Mouse (Mus musculus) adrenal gland, postnatal 36 days (tissue): ENCODE data around the gene Tollip. TPM values are rescaled to one million over a fixed set of nuclear protein-coding genes. Genes with fewer than 3 reads are reported as not detected.

Source experiments
- DNase-seq, 2 experiments: peaks; one replicate each; pipeline ENCODE4 v3.0.0; 2021; ENCODE audit warnings: mixed read lengths in 1 of 2
- long read RNA-seq, 2 experiments: library from polyadenylated mRNA; stranded (forward); transcript quantifications; one replicate each; pipeline ENCODE4 v2.0.0; 2021; ENCODE audit warnings: borderline sequencing depth in 2 of 2
- total RNA-seq, 2 experiments: library from RNA; stranded (reverse); gene quantifications; 2 replicates each; pipeline ENCODE4 v1.2.3; 2021

The Tollip gene
- total RNA-seq, result 10 to 100 TPM; 60.4 to 61.2 TPM
- long read RNA-seq, experiment 1, transcript Tollip-201 (6 exons, 3,788 nt), result major isoform, 38 of 67 reads
- long read RNA-seq, experiment 1, partial matches to known transcripts, result 25 of 67 reads
- long read RNA-seq, experiment 1, other reads (novel, unspliced or antisense), result 1 of 67 reads
- long read RNA-seq, experiment 2, transcript Tollip-201 (6 exons, 3,788 nt), result major isoform, 16 of 22 reads
- long read RNA-seq, experiment 2, partial matches to known transcripts, result 2 of 22 reads
- long read RNA-seq, experiment 2, other reads (novel, unspliced or antisense), result 1 of 22 reads

DNA sequence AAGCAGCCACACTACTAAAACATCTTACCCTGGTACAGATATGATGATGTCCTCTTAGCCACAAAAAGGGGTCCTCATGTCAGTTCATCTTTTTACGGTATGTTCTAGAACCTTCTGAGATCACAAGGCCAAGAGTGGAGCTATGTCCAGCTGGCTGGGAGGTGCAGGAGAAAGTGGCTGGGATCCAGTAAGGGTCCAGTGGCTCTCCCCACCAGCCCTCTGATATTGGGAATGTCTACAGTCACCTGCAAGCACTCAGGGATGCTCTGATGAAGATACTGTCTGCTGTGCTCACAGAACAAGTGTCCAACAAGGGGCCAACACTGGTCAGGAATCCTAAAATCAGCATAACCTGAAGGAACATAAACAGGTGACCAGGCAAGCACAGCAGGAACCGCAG is at the start of gene Tollip:
Gene Tollip (minus strand): TSS at position 101 of the 400 bp plus-strand sequence.
- DNase-seq, result no peak

DNA sequence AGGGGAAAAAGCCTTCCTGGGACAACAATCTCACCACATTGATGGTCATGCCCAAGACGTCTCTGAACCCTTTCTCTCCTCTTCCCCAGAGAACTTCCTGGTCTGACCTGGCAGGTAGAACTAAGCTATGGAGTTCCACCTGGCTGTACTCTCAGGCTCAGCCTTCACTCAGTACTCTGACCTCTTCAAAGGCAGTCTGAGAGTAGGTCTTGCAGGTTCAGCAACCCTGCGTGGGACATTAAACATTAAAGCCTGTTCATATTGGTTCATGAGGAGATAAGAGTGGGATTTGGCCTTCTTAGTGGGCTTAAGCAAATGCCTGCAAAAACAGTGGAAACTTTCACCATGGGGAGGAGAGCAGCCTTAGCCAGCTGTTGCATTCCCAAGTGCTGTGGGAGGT is 48.0 kb upstream of the Tollip start:
- DNase-seq, result no peak

DNA sequence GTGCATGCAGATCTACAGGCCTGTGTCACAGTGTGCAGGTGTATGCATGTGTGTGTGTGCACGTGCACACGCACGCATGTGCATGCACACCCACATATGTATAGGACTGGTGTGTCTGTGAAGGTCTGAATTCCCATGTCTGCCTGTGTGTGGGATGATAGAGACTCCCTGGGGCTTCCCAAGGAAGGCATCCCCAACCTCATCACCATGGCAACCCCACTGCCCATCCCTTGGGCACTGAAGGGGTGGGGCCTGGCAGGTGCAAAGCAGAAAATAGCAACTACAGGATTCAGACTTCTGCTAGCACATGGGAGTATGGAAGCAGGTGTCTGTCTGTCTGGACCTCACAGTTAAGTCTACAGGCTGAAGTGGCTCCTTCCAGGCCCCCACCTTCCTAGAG is 44.2 kb upstream of the Tollip start:
- no peak for DNase-seq

DNA sequence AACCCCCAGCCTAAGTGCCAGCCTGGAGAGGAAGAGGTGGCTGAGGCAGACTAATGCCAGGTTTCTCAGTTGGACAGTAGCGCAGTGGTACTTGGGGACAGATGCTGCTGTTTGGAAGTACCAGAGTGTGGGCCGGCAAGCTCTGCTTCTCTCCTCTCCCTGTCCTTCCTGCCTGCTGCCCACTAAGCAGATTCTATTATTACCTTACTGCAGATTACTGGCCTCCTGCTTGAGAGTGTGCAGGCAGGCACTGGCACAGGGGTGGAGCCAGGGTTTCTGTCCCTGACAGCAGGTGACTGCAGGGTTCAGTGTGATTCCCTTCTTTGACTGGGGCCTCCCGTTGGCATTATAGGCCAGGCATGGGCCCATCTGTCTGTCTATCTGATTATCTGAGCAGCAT is 43.2 kb upstream of the Tollip start:
- no peak for DNase-seq

DNA sequence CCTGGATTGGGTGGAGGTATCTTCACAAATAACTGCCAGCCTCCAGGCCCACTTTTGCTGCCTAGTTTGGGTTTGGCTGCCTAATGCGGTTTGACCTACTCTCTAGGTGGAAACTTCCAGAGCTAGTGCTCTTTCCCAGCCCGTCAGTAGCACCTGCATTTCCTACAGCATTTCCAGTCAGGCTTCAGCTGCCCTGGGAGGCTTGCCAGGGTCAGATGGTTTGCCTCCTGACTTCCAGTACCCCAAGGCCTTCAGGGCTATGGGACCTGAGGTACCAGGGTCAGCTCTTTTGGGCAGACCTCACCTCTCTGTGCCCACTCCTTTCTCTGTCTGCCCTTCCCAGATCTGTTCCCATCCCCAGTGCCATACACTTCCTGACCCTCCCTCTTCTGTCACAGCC is 42.6 kb upstream of the Tollip start:
- no peak for DNase-seq

DNA sequence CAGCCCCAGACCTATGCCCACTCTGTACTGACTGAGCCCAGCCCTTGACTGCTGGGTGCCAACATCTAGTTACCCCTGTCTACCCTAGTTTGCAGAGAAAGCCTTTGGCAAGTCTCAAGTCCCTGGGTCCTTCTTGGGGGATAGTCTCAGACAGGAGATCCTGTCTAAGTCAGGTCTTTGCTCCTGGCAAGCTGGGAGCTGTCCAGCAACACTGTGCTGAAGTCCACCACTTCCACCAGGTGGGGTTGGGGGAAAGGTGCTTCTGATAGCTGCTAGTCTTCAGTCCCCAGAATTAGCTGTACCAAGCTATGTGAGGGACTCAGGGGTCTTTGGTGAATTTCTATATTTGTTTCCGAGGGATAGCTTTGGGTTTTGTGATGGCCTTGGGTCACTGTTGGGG is 40.8 kb upstream of the Tollip start:
- DNase-seq, result peak in 1 of 2 experiments; percentile 27

DNA sequence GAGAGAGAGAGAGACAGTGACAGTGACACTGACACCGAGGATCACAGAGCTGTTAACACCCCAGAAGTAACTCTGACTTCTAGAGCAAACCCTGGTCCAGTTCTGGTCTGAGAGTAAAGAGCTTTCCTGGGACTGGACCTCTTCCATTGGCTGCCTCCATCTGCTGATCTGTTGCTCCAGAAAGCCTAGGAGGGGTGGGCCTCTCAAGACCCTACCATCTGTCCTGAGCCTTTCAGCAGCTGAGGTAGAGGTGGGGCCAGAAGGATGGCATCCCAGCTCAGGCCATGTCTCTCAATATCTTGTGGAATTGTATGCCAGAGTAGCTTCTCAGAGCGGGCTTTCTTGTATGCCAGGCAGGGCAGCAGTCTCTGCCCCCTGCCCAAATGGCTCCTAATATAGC is 39.9 kb upstream of the Tollip start:
- no peak for DNase-seq

DNA sequence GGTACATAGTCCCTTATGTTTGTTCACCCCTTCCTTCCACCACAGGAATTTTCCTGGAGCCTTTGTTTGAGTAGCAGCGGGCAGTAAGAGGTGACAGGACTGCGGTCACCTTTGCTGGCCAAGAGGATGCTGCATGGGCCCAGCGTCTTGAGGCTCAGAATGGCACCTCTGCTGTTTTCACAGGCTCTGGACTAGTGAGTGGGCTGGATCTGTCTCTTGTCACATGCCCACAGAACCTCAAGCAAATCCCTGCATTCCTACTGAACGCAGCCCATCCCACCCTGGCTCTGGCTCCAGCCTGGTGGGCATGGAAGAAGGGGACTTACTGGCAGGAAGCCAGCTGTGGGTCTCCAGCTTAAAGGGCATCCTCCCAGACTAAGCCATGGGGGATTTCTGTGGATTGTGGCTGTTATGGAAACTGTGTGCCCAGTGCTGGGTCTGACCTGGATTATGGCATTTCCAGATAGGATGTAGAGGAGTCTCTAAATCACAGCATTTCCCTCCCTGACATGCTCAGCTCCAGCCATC is 39.3 kb upstream of the Tollip start:
- DNase-seq, result no peak

DNA sequence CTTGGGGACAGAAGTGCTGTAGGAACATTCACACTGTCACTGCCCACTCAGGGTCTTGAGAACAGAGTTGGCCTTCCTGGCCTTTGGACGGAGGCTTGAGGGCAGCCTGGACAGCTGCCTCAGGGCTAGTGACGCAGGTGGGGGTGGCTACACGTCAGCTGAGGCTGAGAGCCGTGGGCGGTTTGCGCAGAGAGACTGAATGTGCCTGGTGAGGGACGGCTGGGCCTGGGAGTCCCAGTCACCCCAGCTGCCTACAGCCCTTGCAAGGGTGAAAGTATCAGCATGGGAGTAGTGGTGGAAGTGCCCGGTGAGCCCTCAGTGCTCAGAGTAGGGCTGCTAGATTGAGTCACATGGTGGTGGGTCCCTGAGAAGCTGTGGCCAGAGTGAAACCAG is 37.9 kb upstream of the Tollip start:
- no peak for DNase-seq

DNA sequence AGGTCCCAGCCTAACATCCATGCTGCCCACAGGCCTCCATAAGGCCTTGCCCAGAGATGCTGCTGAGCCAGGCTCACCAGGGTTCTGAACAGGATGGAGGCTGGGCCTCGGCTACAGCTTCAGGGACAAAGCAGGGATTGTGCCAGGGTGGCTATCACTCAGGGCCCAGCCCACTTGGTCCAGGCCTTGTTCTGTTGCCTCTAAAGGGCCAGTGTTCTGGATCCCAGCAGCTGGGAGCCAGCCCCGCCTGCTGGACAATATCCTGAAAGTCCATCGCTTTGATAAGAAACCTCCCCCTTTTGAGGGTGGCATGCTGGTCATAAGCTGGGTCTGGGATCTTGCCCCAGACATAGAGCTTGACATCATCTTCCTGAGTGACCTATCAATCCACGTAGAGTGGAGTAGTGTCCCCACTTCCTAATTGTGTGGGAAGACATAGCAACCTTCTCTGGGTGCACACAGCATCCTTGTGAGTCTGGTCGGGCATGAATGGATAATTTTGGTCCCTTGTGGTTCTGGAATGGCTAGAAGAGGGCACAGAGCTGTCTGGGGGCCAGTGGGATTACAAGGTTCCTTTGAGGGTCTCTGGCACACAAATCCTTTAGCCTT is 37.4 kb upstream of the Tollip start:
- DNase-seq, result no peak

DNA sequence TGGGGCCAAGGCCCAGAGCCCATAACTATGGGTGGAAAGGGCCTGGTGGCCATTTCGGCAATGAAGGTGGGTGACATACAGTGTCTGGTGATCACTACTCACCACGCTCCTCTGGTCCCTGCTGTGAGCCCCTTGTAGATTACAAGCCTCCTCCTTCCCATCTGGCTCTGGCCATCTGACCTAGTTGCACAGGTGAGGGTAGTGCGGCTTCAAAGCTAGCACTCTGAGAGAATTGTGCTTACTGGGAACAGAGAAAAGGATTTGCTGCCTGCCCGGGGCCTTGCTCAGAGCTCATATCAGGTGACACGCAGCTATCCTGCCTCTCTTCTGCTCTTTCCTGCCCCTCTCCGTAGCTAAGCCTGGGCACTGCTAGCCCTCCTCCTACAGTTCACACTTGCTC is 35.3 kb upstream of the Tollip start:
- no peak for DNase-seq

DNA sequence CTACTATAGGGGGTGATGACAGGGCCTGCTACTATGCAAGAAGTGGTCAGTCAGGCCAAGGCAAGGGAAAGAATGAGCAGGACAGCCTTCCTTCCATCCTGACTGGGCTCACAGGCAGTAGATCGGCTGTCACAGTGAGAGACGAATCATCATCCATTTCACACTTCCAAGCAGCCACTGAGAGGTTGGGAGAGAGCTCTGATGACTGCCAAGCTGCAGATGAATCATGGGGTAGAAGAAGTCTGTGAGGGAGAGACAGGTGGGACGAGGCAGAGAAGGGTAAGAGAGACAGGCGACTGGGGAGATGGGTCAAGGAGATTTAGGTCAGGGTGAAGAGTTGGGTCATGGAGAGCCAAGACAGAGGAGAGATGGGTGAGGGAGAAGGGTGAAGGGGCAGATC is 34.6 kb upstream of the Tollip start:
- no peak for DNase-seq

DNA sequence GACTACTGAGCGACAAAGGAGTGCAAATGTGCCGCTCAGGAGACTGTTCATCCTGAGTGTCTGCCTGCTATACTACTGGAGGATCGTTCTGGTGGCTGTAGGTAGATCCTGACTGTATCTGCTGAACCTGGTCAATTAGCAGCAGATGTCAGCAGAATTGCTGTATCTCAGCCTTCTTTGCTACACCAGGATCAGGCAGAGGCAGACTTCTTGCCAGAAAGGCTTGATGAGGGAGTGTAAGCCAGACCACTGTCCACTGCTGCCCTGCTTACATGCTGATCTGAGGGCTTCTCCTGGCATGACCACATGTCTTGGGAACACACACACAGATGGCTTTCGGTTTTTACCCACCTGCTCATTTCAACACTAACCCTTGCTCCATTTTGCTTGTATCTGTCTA is 33.5 kb upstream of the Tollip start:
- no peak for DNase-seq

DNA sequence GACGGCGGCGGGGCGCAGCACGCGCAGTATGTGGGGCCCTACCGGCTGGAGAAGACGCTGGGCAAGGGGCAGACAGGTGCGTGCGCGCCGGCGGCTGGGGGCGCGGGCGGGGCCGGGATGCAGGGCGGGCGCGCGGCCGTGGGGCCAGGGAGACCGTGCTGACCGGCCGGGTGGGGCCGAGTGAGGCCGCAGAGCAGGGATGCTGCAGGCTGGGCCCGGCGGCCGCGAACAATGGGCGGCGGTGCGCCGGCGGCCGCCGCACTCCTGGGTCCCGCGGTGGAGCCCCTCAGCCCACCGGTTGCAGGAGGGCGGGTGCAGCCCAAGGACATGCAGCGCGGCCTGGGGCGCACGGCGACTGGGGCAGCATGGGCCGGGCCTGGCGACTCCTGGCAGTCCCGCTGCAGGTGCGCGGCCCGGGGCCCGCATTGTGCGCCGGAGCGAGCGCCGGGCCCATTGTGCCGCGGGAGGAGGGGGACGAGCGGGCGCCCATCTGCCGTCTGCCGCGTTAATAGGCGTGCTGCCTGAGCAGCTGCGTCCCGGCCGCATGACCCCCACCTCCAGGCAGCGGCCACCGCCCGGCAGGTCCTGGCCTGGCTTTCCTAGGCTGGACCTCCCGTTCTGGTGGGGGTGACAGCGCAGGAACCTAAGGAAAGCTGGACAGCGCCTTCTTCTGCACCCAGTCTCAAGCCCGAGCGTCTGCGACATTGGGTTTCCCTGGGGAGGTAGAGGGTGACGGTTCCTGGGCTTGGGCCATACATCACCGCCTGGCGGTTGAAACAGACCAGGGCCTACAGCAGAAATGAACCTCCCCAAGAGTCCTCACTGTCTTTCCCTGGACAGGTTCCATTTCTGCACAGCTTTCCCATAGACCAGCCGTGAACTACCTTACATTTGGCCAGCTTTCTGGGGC is 32.1 kb upstream of the Tollip start:
- DNase-seq, result peak in 1 of 2 experiments; percentile 34

DNA sequence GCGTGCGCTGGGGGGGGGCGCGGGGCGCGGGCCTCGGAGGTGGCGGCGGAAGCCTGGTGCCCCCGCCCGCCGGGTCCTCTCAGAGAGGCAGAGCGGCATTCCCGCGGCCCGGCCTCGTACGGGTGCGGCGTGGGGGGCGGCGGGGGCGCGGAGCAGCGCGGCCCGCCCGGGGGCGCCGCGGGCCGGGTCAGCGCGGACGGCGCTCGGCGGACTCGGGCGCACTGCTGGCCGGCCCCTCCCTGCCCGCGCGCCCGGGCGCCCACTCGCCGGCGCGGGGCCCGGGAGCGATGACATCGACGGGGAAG is 31.4 kb upstream of the Tollip start:
- DNase-seq, result no peak

DNA sequence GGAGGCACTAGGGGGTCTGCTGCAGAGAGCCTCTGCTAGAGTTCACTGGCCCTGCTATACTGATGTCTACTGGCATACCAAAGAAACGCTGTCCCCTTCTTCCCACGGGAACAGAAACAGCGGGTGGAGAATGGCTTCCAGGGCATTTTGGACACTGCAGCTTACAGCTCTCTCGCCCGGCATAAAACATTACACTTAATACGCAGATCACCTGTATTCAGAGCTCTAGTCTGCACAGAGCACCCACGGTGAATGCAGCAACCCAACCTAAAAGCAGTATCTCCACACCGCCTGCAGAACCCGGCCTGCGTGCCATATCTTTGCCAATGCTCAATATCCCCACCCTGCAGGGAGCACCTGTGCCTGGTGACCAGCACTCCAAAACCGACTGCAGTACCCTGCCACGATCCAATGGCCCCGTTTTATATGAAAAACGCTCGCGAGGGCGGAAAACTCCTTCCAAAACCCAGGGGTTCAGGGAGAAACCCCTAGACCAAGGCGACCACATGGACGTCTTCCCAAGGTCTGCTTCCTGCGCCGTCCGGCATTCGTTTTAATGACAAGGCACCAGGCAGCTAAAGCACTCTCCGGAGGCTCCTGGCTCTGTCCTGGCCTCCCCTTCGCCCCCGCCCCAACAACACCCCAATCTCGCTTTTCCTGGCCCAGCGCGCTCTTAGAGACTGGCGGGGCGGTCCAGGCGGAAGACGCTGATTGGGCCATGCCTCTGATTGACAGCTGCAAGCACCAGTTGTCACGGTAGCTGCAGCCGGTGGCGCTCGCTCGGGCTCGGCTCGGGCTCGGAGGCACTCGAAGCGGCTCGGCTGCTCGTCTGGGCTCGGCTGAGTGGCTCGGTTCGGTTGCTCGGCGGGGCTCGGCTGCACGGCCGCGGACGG is 30.8 kb upstream of the Tollip start, which contains the start of gene Brsk2:
Gene Brsk2 (plus strand): TSS at position 846 of the 893 bp plus-strand sequence.
- peak; percentile 97 for DNase-seq

DNA sequence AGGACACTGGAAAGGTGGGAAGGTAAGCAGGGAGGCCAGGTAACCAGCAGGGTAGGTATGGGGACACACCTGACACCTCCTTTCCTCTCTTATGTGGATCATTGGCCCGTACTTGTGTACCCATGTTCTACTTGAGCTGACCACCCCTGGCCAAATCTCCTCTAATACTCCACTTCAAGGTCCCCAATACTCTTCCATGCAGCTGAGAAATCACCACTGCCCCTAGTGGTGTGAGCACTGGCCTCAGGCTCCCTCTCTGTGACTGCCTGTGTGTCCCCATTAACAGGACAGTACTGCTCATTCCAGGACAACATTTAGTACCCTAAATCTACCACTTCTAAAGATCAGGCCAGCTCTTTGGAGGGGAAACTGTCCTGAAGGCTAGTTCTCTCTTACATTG is 29.7 kb upstream of the Tollip start:
- no peak for DNase-seq

DNA sequence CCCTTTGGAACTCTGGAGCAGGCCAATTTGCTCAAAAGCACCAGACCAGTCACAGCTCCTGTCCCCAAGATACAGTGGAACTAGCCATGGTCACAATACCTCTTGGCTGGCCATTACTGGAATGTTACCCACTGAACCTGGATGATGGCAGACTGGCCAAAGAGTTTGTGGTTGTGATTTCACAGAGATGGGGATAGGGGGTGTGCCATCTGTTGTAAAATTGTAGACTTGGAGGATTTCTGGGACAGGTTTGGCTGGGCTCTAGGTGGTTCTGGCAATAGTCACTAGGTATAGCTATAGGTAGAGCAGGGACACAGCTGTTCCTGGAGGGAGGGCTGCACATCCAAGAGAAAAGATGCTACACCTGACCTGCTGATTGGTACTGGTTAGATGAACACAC is 29.2 kb upstream of the Tollip start:
- no peak for DNase-seq

DNA sequence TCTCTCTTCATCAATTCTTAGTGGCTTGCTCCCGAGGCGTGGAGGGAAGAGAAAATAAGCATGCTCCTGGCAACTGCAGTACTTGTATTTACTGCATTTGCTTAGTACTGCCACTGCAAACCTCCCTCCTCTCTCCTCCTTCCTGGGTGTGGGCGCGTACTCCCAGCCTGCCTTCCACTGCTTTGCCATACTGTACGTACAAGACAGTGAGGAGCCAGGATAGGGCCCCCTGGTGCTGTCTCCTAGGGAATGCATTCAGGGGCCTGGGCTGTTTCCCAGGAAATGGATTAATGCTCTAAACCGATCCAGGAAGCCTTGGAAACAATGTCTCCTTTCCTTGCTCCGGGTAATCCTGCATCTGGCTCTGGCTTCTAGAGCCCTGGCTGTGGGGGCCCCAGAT is 27.6 kb upstream of the Tollip start:
- DNase-seq, result no peak

DNA sequence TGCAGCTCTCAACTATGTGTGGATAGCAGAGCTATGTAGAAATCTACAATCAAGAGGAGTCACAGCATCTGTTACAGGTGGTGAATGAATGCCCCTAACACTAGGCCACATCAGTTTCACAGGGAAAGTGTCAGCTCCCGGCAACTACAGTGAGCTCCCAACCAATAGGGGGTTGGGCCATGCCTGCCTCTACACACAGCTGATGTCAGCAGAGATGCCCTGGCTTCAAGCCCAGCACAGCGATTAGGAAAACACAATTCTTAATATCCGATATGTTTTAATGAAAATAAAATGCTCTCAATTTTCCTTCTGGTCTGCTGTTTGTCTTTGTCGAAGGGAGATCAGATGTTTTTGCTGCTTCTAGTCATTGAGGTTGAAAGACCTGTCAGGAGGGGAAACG is 25.1 kb upstream of the Tollip start:
- DNase-seq, result no peak

DNA sequence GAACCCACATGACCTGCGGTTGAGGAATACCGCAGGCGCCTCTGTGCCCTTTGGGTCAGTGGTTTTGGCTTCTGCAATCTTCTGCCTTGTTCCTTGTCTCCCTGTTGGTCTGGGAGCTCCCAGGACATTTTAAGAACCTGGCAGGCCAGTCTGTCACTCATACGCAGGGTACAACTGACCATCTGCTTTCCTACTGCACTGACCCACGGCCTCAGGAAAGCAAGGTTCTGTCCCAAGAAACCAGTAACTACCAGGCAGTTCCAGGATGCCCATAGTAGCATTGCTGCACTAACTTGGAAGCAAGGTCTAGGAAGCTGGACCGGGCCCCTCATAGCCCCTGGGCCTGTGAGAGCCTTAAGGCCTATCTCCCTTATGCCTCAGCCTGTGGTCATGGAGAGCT is 16.6 kb upstream of the Tollip start:
- DNase-seq, result no peak
